Mouse (Mus musculus) embryonic facial prominence, embryonic 14.5 days (tissue): ENCODE measurements at regions not wholly inside any gene's neighbourhood (a gene's known extent, or its start where the extent isn't known, plus 50 kb on each side); places are given as distances from the start of the nearest gene placed in this dataset.

Experiments used
- ATAC-seq: fragments of 200-750 bp; cut with Nextera tagmentation; 2 replicates; pipeline ENCODE4 v1.8.0; 2017; ENCODE audit warnings: low read depth, moderate number of reproducible peaks, moderate TSS enrichment
- DNase-seq: peaks from one replicate; pipeline ENCODE4 v3.0.0-alpha.2; 2015; ENCODE audit warnings: low spot score
- H3K27ac ChIP-seq: fragments of 300-500 bp; sonication (generic); replicated peaks from 2 replicates; pipeline ENCODE4 v1.5.1; 2014; ENCODE audit warnings: low read depth, mild to moderate bottlenecking, low read length, moderate library complexity
- H3K27me3 ChIP-seq: fragments of 300-500 bp; sonication (generic); replicated peaks from 2 replicates; pipeline ENCODE4 v1.6.1; 2014; ENCODE audit warnings: low read length; ENCODE audit not compliant: control insufficient read depth, insufficient read depth
- H3K36me3 ChIP-seq: fragments of 300-500 bp; sonication (generic); 2 replicates; pipeline ENCODE4 v1.6.1; 2014; ENCODE audit warnings: low read length, mixed read lengths; ENCODE audit not compliant: control insufficient read depth, insufficient read depth
- H3K4me1 ChIP-seq: fragments of 300-500 bp; sonication (generic); 2 replicates; pipeline ENCODE4 v1.6.1; 2014; ENCODE audit warnings: antibody characterized with exemption, low read length; ENCODE audit not compliant: control insufficient read depth, insufficient read depth
- H3K4me2 ChIP-seq: fragments of 300-500 bp; sonication (generic); 2 replicates; pipeline ENCODE4 v1.6.1; 2014; ENCODE audit warnings: low read depth, mild to moderate bottlenecking, low read length, moderate library complexity, mixed read lengths
- H3K4me3 ChIP-seq: fragments of 300-500 bp; sonication (generic); 2 replicates; pipeline ENCODE4 v1.5.1; 2014; ENCODE audit warnings: low read depth, mild to moderate bottlenecking, low read length
- H3K9ac ChIP-seq: fragments of 300-500 bp; sonication (generic); 2 replicates; pipeline ENCODE4 v1.6.1; 2014; ENCODE audit warnings: low read depth, mild to moderate bottlenecking, low read length, moderate library complexity, mixed read lengths
- H3K9me3 ChIP-seq: fragments of 300-500 bp; sonication (generic); 2 replicates; pipeline ENCODE4 v1.6.1; 2016; ENCODE audit warnings: low read length; ENCODE audit not compliant: control insufficient read depth
- WGBS: fragments of 180-500 bp; shearing (Covaris S2); extraction: QIAGEN DNeasy Blood & Tissue Kit; methylation state at CpG from one replicate; pipeline ENCODE4 v1.1.7; 2014; 5-methylcytosine and 5-hydroxymethylcytosine counted together

GRCm38 (mm10) chr17:45828284-45828824 lies 94.7 kb upstream of the 1600014C23Rik start:
- Histone ChIP-seq H3K4me2 (no peak overlapping the region), H3K4me1 (no peaks in the 10 kb centered on the region), H3K4me3 (no peak overlapping the region), H3K27me3 (no peaks in the 10 kb centered on the region), H3K27ac (no peak overlapping the region), H3K9ac (no peak overlapping the region), H3K9me3 (peaks cover 14% of the 10 kb centered on the region), H3K36me3 (no peaks in the 10 kb centered on the region)
- WGBS: 82% methylated on average over 9 of the region's 9 CpGs
- DNase-seq (no peak), ATAC-seq (no peak)

- ATAC-seq (no peak), DNase-seq (no peak)
- H3K27ac ChIP-seq: no peak overlapping the region; the same call in 1 of the 2 replicates
- H3K9ac ChIP-seq: no peak overlapping the region
- peaks cover under 1% of the 10 kb centered on the region; the same call in 1 of the 2 replicates for H3K9me3 ChIP-seq
- 44% methylated on average over 8 of the region's 8 CpGs for WGBS
- no peaks in the 10 kb centered on the region for H3K36me3 ChIP-seq
- H3K4me3 ChIP-seq: no peak overlapping the region
- H3K4me1 ChIP-seq: peaks cover 7% of the 10 kb centered on the region; the same call in 1 of the 2 replicates
- no peak overlapping the region for H3K4me2 ChIP-seq
- no peaks in the 10 kb centered on the region for H3K27me3 ChIP-seq
Observed at GRCm38 (mm10) chr17:45824977-45825376, 91.3 kb upstream of the 1600014C23Rik start.

- ATAC-seq (no peak), DNase-seq (no peak)
- Histone ChIP-seq H3K27ac (no peak overlapping the region), H3K4me2 (no peak overlapping the region), H3K4me1 (peaks cover 7% of the 10 kb centered on the region; the same call in 1 of the 2 replicates), H3K27me3 (no peaks in the 10 kb centered on the region), H3K9me3 (no peaks in the 10 kb centered on the region), H3K4me3 (no peak overlapping the region), H3K36me3 (no peaks in the 10 kb centered on the region), H3K9ac (no peak overlapping the region)
- WGBS: 83% methylated on average over 5 of the region's 5 CpGs
Observed at GRCm38 (mm10) chr17:45823501-45823900, 89.9 kb upstream of the 1600014C23Rik start.

DNA sequence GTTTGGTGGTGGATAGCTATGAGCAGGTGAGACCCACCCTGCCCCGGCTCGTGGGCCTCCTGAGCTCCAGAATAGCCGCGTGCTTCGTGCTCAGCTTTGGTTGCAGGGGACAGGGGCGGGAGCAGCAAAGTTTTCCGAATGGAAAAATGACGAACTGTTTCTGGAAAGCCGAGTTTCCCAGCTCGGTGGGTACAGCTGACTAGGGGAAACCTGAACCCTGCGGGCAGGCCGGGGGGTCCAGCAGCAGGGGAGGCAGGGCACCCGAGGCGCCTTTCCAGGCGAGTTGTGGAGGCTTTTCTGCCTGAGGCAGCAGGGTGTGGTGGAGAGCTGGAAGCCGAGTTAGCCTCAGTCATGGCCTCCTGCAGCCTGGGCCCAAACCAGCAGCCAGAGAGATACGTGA lies 88.8 kb upstream of the 1600014C23Rik start:
- ATAC-seq: peak; percentile 65; the same call in 1 of the 2 replicates
- H3K9ac ChIP-seq: peak overlapping the region; percentile 37; the same call in 1 of the 2 replicates
- 59% methylated on average over 17 of the region's 17 CpGs for WGBS

DNA sequence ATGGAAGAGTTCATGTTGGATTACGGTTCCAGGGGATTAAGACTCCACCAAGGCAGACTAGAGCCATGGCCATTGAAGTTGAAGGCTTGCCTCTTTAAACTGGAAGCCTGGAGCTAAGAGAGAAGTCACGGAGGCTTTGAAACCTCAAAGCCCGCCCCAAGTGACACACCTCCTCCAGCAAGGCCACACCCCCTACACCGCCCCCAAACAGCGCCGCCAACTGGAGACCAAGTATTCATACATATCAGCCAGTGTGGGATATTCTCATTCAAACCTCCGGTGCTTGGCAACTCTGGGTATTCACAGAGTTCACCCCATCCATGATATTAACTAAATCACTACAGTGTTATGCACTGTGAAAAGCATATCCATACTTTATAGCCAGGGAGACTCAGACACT lies 87.7 kb upstream of the 1600014C23Rik start:
- H3K4me2 ChIP-seq: no peak overlapping the region
- DNase-seq (no peak), ATAC-seq (no peak)
- H3K4me3 ChIP-seq: no peak overlapping the region
- no peaks in the 10 kb centered on the region for H3K27me3 ChIP-seq
- no peak overlapping the region for H3K27ac ChIP-seq
- no peaks in the 10 kb centered on the region for H3K9me3 ChIP-seq
- peaks cover 7% of the 10 kb centered on the region; the same call in 1 of the 2 replicates for H3K4me1 ChIP-seq
- H3K9ac ChIP-seq: no peak overlapping the region
- no peaks in the 10 kb centered on the region for H3K36me3 ChIP-seq
- 85% methylated on average over 7 of the region's 7 CpGs for WGBS

More for the DNA sequence above, 88.8 kb upstream of the 1600014C23Rik start:
- peak; percentile 64 for DNase-seq
- Histone ChIP-seq H3K4me1 (peaks cover 7% of the 10 kb centered on the region; the same call in 1 of the 2 replicates), H3K4me2 (no peak overlapping the region), H3K36me3 (no peaks in the 10 kb centered on the region), H3K9me3 (no peaks in the 10 kb centered on the region), H3K27me3 (no peaks in the 10 kb centered on the region), H3K4me3 (no peak overlapping the region), H3K27ac (peak overlapping the region; percentile 63)

- 85% methylated on average over 8 of the region's 8 CpGs for WGBS
Observed at GRCm38 (mm10) chr17:45819143-45819542, 85.5 kb upstream of the 1600014C23Rik start.

GRCm38 (mm10) chr17:45816566-45816965 lies 82.9 kb upstream of the 1600014C23Rik start:
- no peak overlapping the region for H3K4me3 ChIP-seq
- no peak for DNase-seq
- no peak overlapping the region for H3K27ac ChIP-seq
- no peaks in the 10 kb centered on the region for H3K36me3 ChIP-seq
- no peaks in the 10 kb centered on the region for H3K9me3 ChIP-seq
- no peak overlapping the region for H3K9ac ChIP-seq
- no peaks in the 10 kb centered on the region for H3K27me3 ChIP-seq
- 86% methylated on average over 2 of the region's 3 CpGs for WGBS
- no peak overlapping the region for H3K4me2 ChIP-seq
- no peak for ATAC-seq
- H3K4me1 ChIP-seq: peaks cover 12% of the 10 kb centered on the region; the same call in 1 of the 2 replicates

More at GRCm38 (mm10) chr17:45819143-45819542, 85.5 kb upstream of the 1600014C23Rik start:
- Histone ChIP-seq H3K4me2 (no peak overlapping the region), H3K9ac (no peak overlapping the region), H3K27me3 (no peaks in the 10 kb centered on the region), H3K9me3 (no peaks in the 10 kb centered on the region), H3K36me3 (no peaks in the 10 kb centered on the region), H3K4me3 (no peak overlapping the region), H3K27ac (no peak overlapping the region), H3K4me1 (peaks cover 19% of the 10 kb centered on the region; the same call in 1 of the 2 replicates)
- DNase-seq (no peak), ATAC-seq (no peak)

GRCm38 (mm10) chr17:45815833-45816232 lies 82.2 kb upstream of the 1600014C23Rik start:
- 31% methylated on average over 2 of the region's 2 CpGs for WGBS
- Histone ChIP-seq H3K4me2 (no peak overlapping the region), H3K27ac (no peak overlapping the region), H3K9ac (no peak overlapping the region), H3K4me3 (no peak overlapping the region), H3K27me3 (no peaks in the 10 kb centered on the region), H3K4me1 (peaks cover 12% of the 10 kb centered on the region; the same call in 1 of the 2 replicates), H3K9me3 (no peaks in the 10 kb centered on the region), H3K36me3 (no peaks in the 10 kb centered on the region)
- ATAC-seq (no peak), DNase-seq (peak; percentile 46)

DNA sequence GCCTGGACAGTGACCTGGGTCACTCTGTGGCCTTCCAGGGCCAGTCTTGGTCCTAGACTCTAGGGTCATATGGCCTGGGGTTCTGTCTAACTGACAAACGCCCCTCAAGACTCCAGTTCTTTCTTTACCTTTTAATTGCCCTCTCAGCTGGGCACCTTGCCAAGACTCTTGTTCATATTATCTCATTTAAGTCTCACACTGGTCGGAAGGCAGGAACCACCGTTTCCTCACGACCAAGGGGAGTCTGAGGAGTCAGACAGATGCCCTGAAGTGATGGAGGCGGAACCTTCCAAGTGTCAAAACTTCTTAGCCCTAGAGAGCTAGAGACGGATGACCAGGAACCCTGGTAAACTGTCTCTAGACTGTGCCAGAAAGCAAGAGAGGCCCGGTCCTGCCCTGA lies 81.7 kb upstream of the 1600014C23Rik start:
- Histone ChIP-seq H3K36me3 (no peaks in the 10 kb centered on the region), H3K4me3 (no peak overlapping the region), H3K27me3 (no peaks in the 10 kb centered on the region), H3K4me2 (no peak overlapping the region), H3K9ac (no peak overlapping the region), H3K4me1 (peaks cover 12% of the 10 kb centered on the region; the same call in 1 of the 2 replicates), H3K27ac (no peak overlapping the region), H3K9me3 (no peaks in the 10 kb centered on the region)
- ATAC-seq: no peak
- DNase-seq: no peak
- 35% methylated on average over 7 of the region's 7 CpGs for WGBS
